Mouse (Mus musculus): Measurements from ENCODE around the gene Olfr47.
"Not testable (repeated sequence)": the region's sequence is repeated elsewhere in the genome, so short reads cannot be mapped to it uniquely, and the experiment has no call there.

Gene Olfr47

GRCm38 (mm10) chr6:43231255-43231654 lies at the start of gene Olfr47:
TSS of gene Olfr47 (plus strand) at chr6:43231529.
- DNase-seq (ENCODE audit: low read depth, low spot score) = not testable (repeated sequence)

GRCm38 (mm10) chr6:43190986-43191385 lies 40.3 kb upstream of the Olfr47 start:
- DNase-seq (ENCODE audit: low read depth, low spot score) = no peak

- no peak for DNase-seq (ENCODE audit: low read depth, low spot score)
Measured at GRCm38 (mm10) chr6:43196781-43197180, 34.5 kb upstream of the Olfr47 start, which contains the start of gene Olfr435. TSS of gene Olfr435 (plus strand) at chr6:43197146.

DNA sequence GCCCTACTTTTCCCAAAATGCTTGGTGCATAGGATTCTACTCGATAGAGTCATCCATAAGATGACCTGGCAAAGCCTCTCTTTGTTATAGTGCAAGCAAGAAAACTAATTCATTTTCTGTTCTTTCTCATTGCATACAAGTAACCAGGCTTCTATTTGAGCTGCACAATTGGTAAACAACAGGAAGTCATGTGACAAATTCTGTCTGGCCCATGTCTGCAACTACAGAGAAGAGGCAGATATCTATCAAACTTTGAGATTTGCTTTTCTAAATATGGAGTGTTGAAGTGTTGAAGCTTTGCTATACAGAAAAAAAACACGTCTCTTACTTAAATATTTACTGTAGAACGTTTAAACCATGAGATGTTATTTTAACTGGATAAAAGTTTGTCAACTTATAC lies 33.2 kb upstream of the Olfr47 start:
- no peak for DNase-seq (ENCODE audit: low read depth, low spot score)

- DNase-seq (ENCODE audit: low read depth, low spot score) = no peak
Measured at GRCm38 (mm10) chr6:43202786-43203185, 28.5 kb upstream of the Olfr47 start.

- DNase-seq (ENCODE audit: low read depth, low spot score) = no peak
Measured at GRCm38 (mm10) chr6:43205355-43205754, 26.0 kb upstream of the Olfr47 start.

DNA sequence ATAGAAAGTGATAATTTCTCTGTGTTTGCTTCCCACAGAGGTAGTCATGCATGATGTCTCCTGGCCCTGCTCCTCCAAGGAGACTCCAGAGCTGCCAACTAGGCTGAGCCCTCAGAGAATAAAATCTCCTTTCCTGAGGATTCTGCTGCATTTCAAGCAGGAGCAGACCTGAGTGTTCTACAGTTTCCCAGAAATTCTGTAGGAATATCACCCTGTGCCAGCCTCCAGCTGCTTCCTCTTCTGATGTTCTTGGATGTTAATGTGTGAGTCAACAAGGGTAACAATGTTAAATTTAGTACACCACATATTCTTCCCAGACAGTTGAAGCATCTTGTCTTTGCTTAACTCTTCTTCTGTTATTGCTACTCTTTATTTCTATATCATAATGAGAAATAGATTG lies 18.5 kb upstream of the Olfr47 start, which contains the start of gene Olfr434:
TSS of gene Olfr434 (plus strand) at position 149 of the 400 bp plus-strand sequence.
- not testable (repeated sequence) for DNase-seq (ENCODE audit: low read depth, low spot score)

- DNase-seq (ENCODE audit: low read depth, low spot score) = no peak
Measured at GRCm38 (mm10) chr6:43242061-43242460, 10.7 kb downstream of the Olfr47 start.

GRCm38 (mm10) chr6:43247396-43247795 lies 16.1 kb downstream of the Olfr47 start:
- DNase-seq (ENCODE audit: low read depth, low spot score) = no peak

- no peak for DNase-seq (ENCODE audit: low read depth, low spot score)
Measured at GRCm38 (mm10) chr6:43252994-43253393, 21.7 kb downstream of the Olfr47 start.

GRCm38 (mm10) chr6:43254193-43254926 lies 23.0 kb downstream of the Olfr47 start:
- DNase-seq (ENCODE audit: low read depth, low spot score) = no peak

DNA sequence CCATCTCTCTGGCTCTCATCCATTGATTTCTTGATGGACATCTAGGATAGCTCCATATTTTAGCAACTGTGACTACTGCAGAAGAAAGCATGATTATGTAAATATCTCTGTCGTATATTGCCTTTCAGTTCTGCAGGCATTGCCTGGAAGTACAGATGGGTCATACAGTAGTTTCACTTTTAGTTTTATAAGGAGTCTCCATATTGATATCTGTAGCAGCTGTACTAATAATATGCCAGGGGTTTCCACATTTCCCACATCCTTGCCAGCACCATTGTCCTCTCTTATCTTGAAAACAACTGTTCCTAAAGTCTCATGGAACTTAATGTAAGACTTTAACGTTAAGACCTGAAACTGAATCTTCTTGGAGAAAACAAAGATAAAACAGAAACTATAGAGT lies 29.4 kb downstream of the Olfr47 start:
- no peak for DNase-seq (ENCODE audit: low read depth, low spot score)

DNA sequence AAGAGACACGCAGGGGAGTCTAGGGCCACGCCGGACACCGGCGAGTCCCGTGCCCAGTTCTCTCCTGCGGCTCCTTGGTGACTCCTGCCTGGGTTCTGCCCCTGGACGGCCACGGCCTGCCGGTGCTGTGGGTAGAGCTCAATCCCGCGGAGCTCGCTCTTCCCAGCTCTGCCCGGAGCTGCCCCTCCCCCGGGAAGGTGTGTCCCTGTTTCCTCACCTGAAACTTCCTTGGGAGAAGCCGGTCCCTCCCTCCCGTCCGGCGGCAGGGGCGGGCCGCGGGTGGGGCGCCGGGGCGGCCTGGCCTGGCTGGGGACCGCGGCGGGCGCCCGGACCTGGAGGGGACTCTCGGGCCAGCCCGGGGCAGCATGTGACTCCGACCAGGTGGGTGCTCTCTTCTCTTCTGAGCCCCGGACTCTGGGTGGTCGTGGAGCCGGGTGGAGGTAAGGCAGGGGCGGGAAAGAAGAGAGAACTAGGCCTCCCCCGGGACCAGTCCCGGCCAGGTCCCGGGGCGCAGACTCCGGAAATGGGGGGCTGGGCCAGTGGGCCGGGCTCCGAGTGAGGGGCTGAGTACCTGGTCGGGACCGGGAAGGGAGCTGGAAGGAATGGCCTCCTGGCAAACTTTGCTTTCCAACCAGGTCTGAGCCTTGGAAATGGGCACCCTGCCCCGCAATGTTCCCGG lies 34.2 kb downstream of the Olfr47 start, which contains the start of gene Arhgef5:
TSS of gene Arhgef5 (plus strand) at position 220 of the 679 bp plus-strand sequence.
- no peak for DNase-seq (ENCODE audit: low read depth, low spot score)

- DNase-seq (ENCODE audit: low read depth, low spot score) = no peak
Measured at GRCm38 (mm10) chr6:43266356-43266755, 35.0 kb downstream of the Olfr47 start.

DNA sequence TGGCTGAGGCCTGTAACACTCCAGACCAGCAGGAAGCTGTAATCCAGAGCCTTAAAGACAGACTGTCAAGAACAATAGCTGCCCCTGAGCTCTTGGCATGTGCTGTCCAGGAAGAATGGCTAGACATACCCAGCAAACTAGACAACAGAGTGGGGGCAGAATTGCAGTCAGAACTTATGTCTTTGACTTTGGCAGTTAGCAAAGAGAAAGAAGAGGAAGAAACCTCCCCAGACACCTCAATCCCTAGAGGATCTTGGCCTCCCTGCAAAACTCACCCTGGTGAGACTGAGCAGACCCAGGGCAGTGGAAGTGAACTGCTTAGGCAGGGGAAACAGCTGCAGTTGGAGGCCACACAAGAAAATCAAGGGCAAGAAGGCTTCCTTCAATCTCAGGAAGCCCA lies 41.3 kb downstream of the Olfr47 start:
- DNase-seq (ENCODE audit: low read depth, low spot score) = no peak

DNA sequence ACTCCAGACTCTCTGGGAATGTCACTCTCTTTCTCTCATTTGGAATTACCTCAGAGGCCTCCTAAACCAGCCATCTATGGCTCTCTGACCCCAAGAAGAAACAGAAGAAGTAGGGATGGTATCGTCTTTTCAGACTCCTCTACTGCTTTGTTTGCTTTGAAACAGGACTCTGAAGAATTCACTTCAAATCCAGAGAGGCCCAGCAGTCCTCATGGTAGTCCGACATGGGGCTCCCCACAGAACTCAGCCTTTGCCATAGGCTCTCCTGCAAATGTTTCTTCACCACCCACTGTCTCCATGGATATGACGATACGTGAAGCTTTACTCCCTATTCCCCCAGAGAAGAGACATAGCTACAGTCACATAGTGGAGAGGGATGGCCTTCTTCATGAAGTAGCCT lies 42.8 kb downstream of the Olfr47 start:
- no peak for DNase-seq (ENCODE audit: low read depth, low spot score)

DNA sequence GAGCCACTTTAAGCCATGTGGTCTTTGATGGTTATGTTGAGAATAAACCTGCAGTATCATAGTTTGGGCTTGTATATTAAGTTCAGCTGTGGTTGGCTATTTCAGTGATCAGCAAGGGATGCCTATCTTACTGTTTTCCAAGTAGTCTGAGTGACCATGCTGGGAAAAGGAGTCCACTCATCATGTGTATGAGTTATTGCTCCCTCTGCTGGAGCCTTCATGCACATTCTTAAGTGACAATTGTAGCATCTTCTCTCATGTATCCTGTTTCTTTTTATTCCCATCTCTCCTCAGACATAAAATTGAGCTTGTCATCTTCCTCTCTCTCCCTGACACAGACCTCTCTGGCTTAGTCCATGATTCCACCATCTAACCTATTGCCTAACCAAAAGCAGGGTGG lies 46.9 kb downstream of the Olfr47 start:
- DNase-seq (ENCODE audit: low read depth, low spot score) = no peak

GRCm38 (mm10) chr6:43280481-43280880 lies 49.2 kb downstream of the Olfr47 start:
- no peak for DNase-seq (ENCODE audit: low read depth, low spot score)
